Mouse (Mus musculus) CD8-positive naive resting alpha-beta T cell, adult 2 months (primary cell): ENCODE measurements around the gene Ltbp4.

Source experiments
- DNase-seq, 2 experiments: peaks; one replicate each; pipeline ENCODE4 v3.0.0; 2022; ENCODE audit warnings: low read depth in 2 of 2, low spot score in 2 of 2

The Ltbp4 gene

GRCm38 (mm10) chr7:27337175-27337853 is at the start of gene Ltbp4:
Gene Ltbp4, minus strand, starts transcription at chr7:27337692.
- no peak for DNase-seq

GRCm38 (mm10) chr7:27384731-27385130 is 47.2 kb upstream of the Ltbp4 start:
- DNase-seq = peak; percentile 51 to 59

- DNase-seq = no peak
These were observed 46.6 kb upstream of the Ltbp4 start for GRCm38 (mm10) chr7:27384134-27384533.

GRCm38 (mm10) chr7:27383233-27383632 is 45.7 kb upstream of the Ltbp4 start:
- no peak for DNase-seq

DNA sequence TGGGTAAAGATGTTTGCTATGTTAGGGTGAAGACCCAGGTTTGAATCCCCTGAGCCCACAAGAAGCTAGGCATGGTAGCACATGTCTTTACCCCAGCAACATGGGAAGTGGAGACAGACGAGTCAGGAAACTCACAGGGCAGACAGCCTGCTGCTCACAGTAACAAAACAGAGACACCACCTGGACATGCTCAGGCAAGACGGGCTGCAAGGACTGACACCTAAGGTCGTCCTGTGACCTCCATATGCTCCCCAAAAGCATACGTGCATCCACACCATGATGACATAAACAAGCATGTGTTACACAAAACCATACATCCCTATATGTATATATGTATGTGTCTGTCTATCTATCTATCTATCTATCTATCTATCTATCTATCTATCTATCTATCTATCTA is 44.1 kb upstream of the Ltbp4 start:
- no peak for DNase-seq

- DNase-seq = no peak
These were observed 43.5 kb upstream of the Ltbp4 start for GRCm38 (mm10) chr7:27381009-27381408.

- DNase-seq = no peak
These were observed 42.3 kb upstream of the Ltbp4 start for GRCm38 (mm10) chr7:27379836-27380235.

GRCm38 (mm10) chr7:27378431-27378830 is 40.9 kb upstream of the Ltbp4 start:
- no peak for DNase-seq

DNA sequence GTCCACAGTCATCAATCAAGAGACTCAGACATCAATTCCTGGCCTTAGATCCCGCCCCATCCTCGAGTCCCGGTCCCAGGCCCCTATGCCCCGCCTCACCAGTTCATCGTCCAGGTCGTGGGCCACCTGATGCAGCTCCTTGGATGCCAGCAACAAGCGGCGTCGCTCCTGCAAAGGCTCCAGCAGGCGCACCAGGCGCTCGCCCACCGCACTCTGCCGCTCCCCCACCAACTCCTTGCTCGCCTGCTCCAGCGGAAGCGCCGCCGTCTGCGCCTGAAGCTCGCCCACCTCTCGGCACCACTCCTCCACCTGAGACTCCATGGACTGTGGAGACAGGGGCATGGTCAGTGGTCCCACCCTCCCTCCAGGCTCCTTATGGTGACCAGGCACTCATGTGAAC is 37.8 kb upstream of the Ltbp4 start:
- no peak for DNase-seq

DNA sequence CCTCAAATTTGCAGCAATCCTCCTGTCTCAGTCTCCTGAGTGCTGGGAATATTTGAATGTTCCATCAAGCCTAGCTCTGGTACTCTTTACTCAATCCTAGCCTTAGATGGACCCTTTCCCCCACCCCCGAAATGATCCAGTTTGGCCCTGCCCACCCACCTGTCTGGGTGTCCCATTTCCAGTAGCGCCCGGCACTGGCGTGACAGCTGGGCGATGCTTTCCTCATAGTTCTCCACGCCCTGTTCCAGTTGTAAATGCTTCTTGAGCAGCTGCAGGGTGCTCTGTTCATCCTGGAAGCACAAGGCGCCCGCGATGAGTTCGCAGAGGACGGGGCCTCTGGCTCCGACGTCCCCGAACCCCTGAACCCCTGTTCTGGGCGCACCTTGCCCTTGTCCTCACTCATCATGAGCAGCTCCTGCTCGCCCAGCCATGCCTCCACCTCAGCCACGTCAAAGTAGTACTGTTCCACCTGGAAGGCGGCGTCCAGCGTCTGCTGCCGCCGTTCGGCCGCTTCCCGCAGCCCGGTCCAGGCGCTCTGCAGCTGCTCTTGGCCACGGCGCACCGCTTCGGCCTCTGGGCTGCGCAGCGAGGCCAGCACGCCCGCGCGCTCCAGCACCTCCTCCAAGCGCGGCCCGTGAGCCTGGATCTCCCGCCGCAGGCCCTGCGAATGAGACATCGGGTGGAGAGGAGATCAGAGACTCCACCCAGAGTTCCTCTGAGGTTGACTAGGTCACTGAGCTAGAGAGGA is 34.4 kb upstream of the Ltbp4 start:
- DNase-seq = no peak

DNA sequence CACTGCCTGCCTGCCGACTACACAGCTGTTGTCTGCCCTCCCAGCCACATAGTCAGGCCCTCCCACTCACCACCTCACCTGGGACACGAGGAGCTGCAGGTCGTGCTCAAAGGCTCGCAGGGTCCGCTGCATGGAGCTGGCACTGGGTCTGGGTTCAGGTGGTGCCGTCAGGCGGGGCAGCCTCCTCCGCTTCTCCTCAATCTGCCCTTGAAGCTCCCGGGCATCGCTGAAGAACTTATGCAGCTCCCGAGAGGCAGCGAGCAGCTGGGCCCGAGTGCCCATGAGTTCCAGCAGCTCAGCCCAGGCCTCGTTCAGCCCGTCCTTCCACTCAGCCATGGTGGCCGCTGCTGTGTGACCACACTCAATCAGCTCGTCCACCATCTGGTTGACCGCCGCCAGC is 31.6 kb upstream of the Ltbp4 start:
- no peak for DNase-seq

DNA sequence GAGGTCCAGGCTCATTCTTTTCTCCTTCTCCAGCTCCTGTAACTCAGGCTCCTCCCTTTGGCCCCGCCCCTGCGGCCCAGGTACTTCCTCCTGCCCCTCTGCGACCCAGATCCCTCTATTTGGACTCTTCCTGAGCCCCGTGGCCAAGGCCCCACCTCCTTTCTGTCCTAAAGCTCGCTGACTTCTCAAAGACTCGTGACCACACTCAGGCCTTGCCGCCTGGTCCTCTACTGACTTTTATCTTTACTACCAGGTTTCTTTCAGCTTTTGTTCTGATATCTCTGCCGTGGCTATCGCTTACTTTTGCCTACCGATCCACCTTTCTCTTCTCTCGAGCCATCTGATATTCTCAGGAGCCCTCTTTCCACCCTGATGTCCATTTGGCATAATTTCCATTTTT is 30.5 kb upstream of the Ltbp4 start:
- no peak for DNase-seq

GRCm38 (mm10) chr7:27366082-27366844 is 28.8 kb upstream of the Ltbp4 start:
- no peak for DNase-seq

DNA sequence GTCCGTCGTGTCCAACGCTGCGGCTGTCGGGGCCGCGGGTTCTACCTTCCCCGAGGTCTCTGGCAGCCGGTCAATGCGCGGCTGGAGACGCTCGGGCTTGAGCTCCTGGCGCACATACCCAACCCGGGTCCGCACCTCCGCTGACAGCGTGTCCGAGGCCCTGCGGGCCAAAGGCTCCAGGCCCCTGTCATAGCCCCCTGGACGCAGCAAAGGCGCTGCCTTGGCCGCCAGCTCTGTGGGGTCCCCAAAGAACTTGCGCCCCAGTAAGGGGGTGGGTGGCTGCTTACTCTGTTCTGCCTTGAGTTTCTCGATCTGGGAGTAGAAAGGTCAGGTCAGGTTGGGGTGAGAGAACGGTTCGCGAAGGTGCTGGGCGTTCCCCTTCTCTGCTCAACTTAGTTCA is 26.9 kb upstream of the Ltbp4 start:
- DNase-seq = no peak

- DNase-seq = peak; percentile 78 to 86
These were observed 23.9 kb upstream of the Ltbp4 start for GRCm38 (mm10) chr7:27361283-27361946.

DNA sequence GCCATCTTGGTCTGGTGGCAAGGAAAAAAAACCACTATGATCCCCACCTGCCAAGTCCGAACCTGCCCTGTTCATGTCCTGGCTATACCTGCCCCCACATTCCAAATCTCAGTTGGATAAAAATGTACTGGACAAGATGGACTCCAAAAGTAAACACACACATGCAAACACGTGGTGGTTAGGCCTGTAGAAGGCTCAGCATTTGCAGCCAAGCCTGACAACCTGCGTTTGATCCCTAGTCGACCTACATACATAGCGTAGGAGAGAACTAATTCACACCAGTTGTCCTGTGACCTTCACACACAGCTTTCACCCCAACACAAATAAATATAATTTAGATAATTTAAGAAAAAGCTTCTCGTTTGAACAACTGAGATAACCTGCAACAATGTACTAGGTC is 23.3 kb upstream of the Ltbp4 start:
- no peak for DNase-seq

GRCm38 (mm10) chr7:27359706-27360358 is 22.3 kb upstream of the Ltbp4 start:
- no peak for DNase-seq

DNA sequence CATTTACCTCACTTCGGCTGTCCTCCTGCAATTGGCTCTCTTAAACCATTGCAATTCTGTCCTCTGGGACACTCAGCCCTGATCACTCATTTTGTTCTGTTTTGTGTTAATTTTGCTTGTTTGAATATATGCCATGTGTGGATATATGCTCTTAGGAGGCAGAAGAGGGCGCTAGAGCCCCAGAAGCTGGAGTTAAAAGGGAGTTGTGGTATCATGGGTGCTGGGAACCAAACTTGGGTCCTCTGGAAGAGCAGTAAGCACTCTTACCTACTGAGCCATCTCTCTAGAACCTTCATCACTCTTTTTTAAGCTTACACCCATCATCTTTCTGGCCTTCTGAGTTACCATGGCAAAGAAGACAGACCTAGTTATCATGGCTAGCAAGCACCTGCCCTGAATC is 21.7 kb upstream of the Ltbp4 start:
- DNase-seq = no peak

DNA sequence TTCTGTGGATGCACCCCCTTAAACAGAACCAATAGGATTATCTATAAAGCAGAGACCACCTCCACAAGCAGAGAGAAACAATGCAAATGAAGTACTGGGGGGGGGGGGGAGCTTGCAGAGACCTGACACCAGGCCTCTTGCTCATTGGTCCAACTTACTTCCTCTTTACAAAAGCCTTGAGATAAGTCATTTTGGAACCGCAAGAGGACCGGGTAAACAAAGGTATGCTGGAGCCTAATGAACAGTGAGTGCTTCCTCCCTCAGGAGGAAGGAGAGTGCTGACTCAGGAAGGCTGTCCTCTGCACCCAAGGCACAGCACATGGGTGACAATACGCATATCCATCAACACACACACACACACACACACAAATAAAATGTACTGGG is 20.1 kb upstream of the Ltbp4 start:
- DNase-seq = no peak

- DNase-seq = no peak
These were observed 19.5 kb upstream of the Ltbp4 start, which contains the start of gene Gm20479 for GRCm38 (mm10) chr7:27356861-27357594. Gene Gm20479, minus strand, starts transcription at chr7:27357419.
